Mouse (Mus musculus): Measurements from ENCODE around the gene Lmbr1l. TPM values are rescaled to one million over a fixed set of nuclear protein-coding genes. Genes with fewer than 3 reads are reported as not detected.

Lmbr1l gene
- total and polyA plus RNA-seq, 3 experiments, result 23.4 to 30.4 (median 27.9) TPM

DNA sequence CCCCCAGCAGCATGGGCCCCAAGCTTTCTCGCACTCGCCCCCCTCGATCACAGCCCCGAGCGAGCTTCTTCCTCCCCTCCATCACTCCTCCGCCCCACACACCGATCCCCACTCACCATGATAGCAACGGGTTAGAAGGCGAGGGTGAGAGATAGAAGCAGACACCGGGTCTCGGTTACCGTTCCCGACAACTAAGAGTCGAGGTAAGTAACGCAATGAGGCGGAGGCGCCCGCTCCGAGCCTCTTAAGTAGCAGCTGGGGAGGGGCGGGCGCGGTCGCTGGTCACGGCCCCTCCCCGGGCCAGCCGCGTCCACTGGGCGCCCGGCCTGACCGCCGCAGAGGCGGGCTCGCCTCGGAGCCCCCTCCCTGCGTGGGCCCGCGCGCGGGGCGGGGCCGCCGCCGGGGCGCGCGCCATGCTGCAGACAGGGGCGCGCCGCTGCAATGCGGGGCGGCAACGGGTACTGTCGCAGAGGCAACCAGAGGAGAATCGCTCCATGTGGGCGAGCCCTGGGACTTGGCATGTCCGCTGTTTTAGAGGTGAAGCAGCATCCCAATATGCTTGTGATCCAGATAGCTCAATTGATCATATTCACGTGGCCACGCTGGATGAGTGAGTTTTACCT is 16.3 kb upstream of the Lmbr1l start, which contains the start of gene Tuba1b (continued):
- TF ChIP-seq TBP (conservative IDR thresholded peaks at IDR 0.05; ENCODE audit: low read depth, low read length), result peak; percentile 94
- no peak for TF ChIP-seq JUN (IDR thresholded peaks at IDR 0.05; ENCODE audit: insufficient read depth, low read depth, low read length)
- TF ChIP-seq EP300 (IDR thresholded peaks at IDR 0.05; ENCODE audit: low read length), result no peak
- peak; percentile 99 for TF ChIP-seq NELFE (IDR thresholded peaks at IDR 0.05; ENCODE audit: low read depth, low read length)
- 0 out of 2 replicates have a peak, but pooled peaks have one; percentile 6 for TF ChIP-seq HCFC1 (IDR thresholded peaks at IDR 0.05; ENCODE audit: low read depth, low read length)
- no peak for TF ChIP-seq RAD21 (IDR thresholded peaks at IDR 0.05; ENCODE audit: low read depth, low read length)
- 0 out of 2 replicates have a peak, but pooled peaks have one; percentile 20 for TF ChIP-seq ELF1 (IDR thresholded peaks at IDR 0.05; ENCODE audit: low read depth, low read length)
- TF ChIP-seq MEF2A (IDR thresholded peaks at IDR 0.05; ENCODE audit: borderline replicate concordance, low read depth, low read length), result peak; percentile 48; the same call in 1 of the 2 replicates
- no peak for TF ChIP-seq ZKSCAN1 (IDR thresholded peaks at IDR 0.05; ENCODE audit: borderline replicate concordance, low read depth, low read length)

DNA sequence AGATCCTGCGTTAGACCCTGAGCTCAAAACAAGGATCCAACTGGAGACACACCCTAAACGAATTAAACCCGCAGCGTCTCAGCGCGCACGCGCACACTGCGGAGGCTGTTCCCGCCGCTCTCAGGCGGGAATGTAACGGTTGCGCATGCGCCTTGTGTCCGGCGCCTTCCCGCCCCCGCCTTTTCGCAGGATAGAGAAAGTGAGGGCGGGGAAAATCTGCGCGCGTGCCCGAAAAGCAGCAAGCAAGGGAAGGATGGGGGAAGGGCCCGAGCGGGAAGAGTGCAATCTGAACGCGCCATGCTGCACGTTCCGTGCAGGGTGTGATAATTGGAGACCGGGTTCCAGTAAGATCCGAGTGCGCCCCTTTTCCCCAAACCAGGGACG is 15.8 kb upstream of the Lmbr1l start:
- Histone ChIP-seq H3K9ac (ENCODE audit: insufficient read depth, low read depth) (peak overlapping the region; percentile 81), H3K27ac (ENCODE audit: insufficient read depth, low read depth) (peak overlapping the region; percentile 69), H3K79me2 (replicated peaks; ENCODE audit: control insufficient read depth, extremely low read depth, insufficient read depth, poor library complexity, severe bottlenecking) (peaks cover 10% of the 10 kb centered on the region), H3K27me3 (replicated peaks) (no peaks in the 10 kb centered on the region), H3K4me3 (replicated peaks in 1 of 3; ENCODE audit: low read depth in 2 of 3, low read length in 2 of 3, poor library complexity in 1 of 3) (peak overlapping the region; percentile 63 to 84 (median 70)), H3K36me3 (replicated peaks in 1 of 2; ENCODE audit: control insufficient read depth in 1 of 2, insufficient read depth in 1 of 2, low read length in 1 of 2) (peaks cover 15 to 32% of the 10 kb centered on the region in 2 experiments), H3K4me2 (ENCODE audit: insufficient read depth, low read depth, poor library complexity, severe bottlenecking) (no peak overlapping the region), H3K4me1 (ENCODE audit: control insufficient read depth in 1 of 2, insufficient read depth in 2 of 2) (peaks cover 4 to 32% of the 10 kb centered on the region in 2 experiments; a peak in 3 of 4 replicates), H3K9me3 (replicated peaks; ENCODE audit: low read length) (no peaks in the 10 kb centered on the region)
- peak; percentile 99 for DNase-seq (ENCODE audit: extremely low read depth)
- in situ Hi-C loops (cut with MboI; ENCODE audit: low pct_ligation_motif_present, low pct_unique_long_range_greater_than_20kb, low sequenced_read_pairs) (loop anchor here (10.0 to 25.0 kb wide), 3 partner anchors 61 to 1347 kb away; no protein-coding TSS in a partner anchor), dilution Hi-C loops (cut with MboI; ENCODE audit: extremely low pct_ligation_motif_present, extremely low pct_unique_long_range_greater_than_20kb, low sequenced_read_pairs) (no loop called here)
- TF ChIP-seq NRF1 (IDR thresholded peaks at IDR 0.05; ENCODE audit: low read depth, low read length) (peak; percentile 98), E2F4 (IDR thresholded peaks at IDR 0.05; ENCODE audit: insufficient replicate concordance, low read depth, low read length) (peak; percentile 99), PAX5 (IDR thresholded peaks at IDR 0.05; ENCODE audit: low read length) (no peak), MAFK (IDR thresholded peaks at IDR 0.05; ENCODE audit: insufficient replicate concordance, low read length) (no peak), ELF1 (IDR thresholded peaks at IDR 0.05; ENCODE audit: low read depth, low read length) (peak; percentile 59), POLR2AphosphoS2 (IDR thresholded peaks at IDR 0.05; ENCODE audit: low read depth, low read length) (0 out of 2 replicates have a peak, but pooled peaks have one; percentile 1), CHD1 (IDR thresholded peaks at IDR 0.05; ENCODE audit: low read depth, low read length) (no peak), KAT2A (IDR thresholded peaks at IDR 0.05; ENCODE audit: insufficient replicate concordance, low read length) (peak; percentile 86), POLR2A (IDR thresholded peaks at IDR 0.05; ENCODE audit: low read depth, low read length) (no peak), UBTF (IDR thresholded peaks at IDR 0.05; ENCODE audit: low read depth, low read length) (peak; percentile 49; the same call in 1 of the 2 replicates), MYC (IDR thresholded peaks at IDR 0.05; ENCODE audit: low read depth, low read length) (peak; percentile 64; the same call in 1 of the 2 replicates), MAX (IDR thresholded peaks at IDR 0.05; ENCODE audit: low read length) (peak; percentile 82; the same call in 1 of the 2 replicates), NELFE (IDR thresholded peaks at IDR 0.05; ENCODE audit: low read depth, low read length) (no peak), JUN (IDR thresholded peaks at IDR 0.05; ENCODE audit: insufficient read depth, low read depth, low read length) (no peak), RCOR1 (conservative IDR thresholded peaks at IDR 0.05; ENCODE audit: low read depth, low read length) (0 out of 2 replicates have a peak, but pooled peaks have one; percentile 2), MAZ (IDR thresholded peaks at IDR 0.05; ENCODE audit: low read depth, low read length) (peak; percentile 80), BHLHE40 (IDR thresholded peaks at IDR 0.05; ENCODE audit: low read depth, low read length) (peak; percentile 89), RAD21 (IDR thresholded peaks at IDR 0.05; ENCODE audit: low read depth, low read length) (no peak), HCFC1 (IDR thresholded peaks at IDR 0.05; ENCODE audit: low read depth, low read length) (peak; percentile 64), TCF12 (IDR thresholded peaks at IDR 0.05; ENCODE audit: low read depth, low read length) (no peak; the same call in 1 of the 2 replicates), ZNF384 (IDR thresholded peaks at IDR 0.05; ENCODE audit: low read depth, low read length) (no peak), MEF2A (IDR thresholded peaks at IDR 0.05; ENCODE audit: borderline replicate concordance, low read depth, low read length) (no peak), GABPA (IDR thresholded peaks at IDR 0.05; ENCODE audit: insufficient replicate concordance, low read depth, low read length) (no peak), TBP (conservative IDR thresholded peaks at IDR 0.05; ENCODE audit: low read depth, low read length) (no peak), USF1 (IDR thresholded peaks at IDR 0.05; ENCODE audit: low read depth, low read length) (no peak), CHD2 (IDR thresholded peaks at IDR 0.05; ENCODE audit: low read length) (peak; percentile 68; the same call in 1 of the 2 replicates), SIN3A (IDR thresholded peaks at IDR 0.05; ENCODE audit: low read length) (no peak; the same call in none of the 2 replicates), ZC3H11A (IDR thresholded peaks at IDR 0.05; ENCODE audit: low read depth, low read length) (no peak), ETS1 (conservative IDR thresholded peaks at IDR 0.05; ENCODE audit: low read depth, low read length) (0 out of 2 replicates have a peak, but pooled peaks have one; percentile 20), SMC3 (IDR thresholded peaks at IDR 0.05; ENCODE audit: low read depth, low read length) (no peak), USF2 (conservative IDR thresholded peaks at IDR 0.05; ENCODE audit: low read depth, low read length) (no peak)

All from CH12.LX (cell line).